Mouse (Mus musculus): ENCODE measurements around the gene Pifo. TPM values are rescaled to one million over a fixed set of nuclear protein-coding genes. Genes with fewer than 3 reads are reported as not detected.

Pifo gene
- total and polyA plus RNA-seq, 3 experiments, result 7.7 to 13.7 (median 8.1) TPM

DNA sequence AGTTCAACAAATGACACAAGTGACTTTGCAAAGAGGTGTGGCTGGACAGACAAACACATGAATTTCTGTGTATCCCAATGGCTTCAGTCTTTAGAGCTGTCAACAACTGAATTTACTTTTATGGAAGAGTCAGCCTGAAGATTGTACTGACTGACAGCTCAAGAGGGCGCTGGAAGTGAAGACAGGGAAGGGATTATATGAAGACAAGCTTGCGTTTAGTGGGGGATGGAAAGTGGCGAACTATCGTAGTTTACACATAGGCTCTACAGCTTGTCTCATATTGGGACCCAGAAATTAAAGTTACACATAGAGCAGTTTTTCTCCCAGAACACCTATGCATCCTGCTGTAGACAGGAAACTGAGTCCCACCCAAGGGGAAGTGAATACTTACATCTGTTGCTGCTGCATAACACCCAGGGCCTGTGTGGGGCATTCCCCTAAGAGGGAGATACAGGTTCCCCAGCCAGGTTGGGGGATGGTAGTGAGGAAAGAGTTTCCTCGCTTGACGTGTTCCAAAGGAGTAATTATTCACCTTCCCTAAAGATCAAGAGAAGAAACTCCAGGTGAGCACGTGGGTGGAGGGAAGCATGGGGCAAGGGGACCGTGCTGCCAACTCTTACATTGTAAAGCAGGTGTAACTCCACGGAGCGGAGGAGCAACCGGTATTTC, 13.6 kb downstream of the Pifo start (continued):
- no peak for TF ChIP-seq E2F4 (IDR thresholded peaks at IDR 0.05; ENCODE audit: insufficient replicate concordance, low read depth, low read length)
- TF ChIP-seq IRF4 (IDR thresholded peaks at IDR 0.05; ENCODE audit: low read depth, low read length), result peak; percentile 85
- peak; percentile 61; the same call in 1 of the 2 replicates for TF ChIP-seq RCOR1 (conservative IDR thresholded peaks at IDR 0.05; ENCODE audit: low read depth, low read length)
- TF ChIP-seq NELFE (IDR thresholded peaks at IDR 0.05; ENCODE audit: low read depth, low read length), result peak; percentile 35; the same call in 1 of the 2 replicates

- Histone ChIP-seq H3K4me3 (replicated peaks in 1 of 3; ENCODE audit: low read depth in 2 of 3, low read length in 2 of 3, poor library complexity in 1 of 3) (no peak overlapping the region), H3K4me1 (ENCODE audit: control insufficient read depth in 1 of 2, insufficient read depth in 2 of 2) (peaks cover 2 to 39% of the 10 kb centered on the region in 2 experiments; a peak in 3 of 4 replicates), H3K36me3 (replicated peaks in 1 of 2; ENCODE audit: control insufficient read depth in 1 of 2, insufficient read depth in 1 of 2, low read length in 1 of 2) (no peaks in the 10 kb centered on the region), H3K27me3 (replicated peaks) (no peaks in the 10 kb centered on the region), H3K79me2 (replicated peaks; ENCODE audit: control insufficient read depth, extremely low read depth, insufficient read depth, poor library complexity, severe bottlenecking) (no peaks in the 10 kb centered on the region), H3K27ac (ENCODE audit: insufficient read depth, low read depth) (no peak overlapping the region), H3K9me3 (replicated peaks; ENCODE audit: low read length) (no peaks in the 10 kb centered on the region), H3K4me2 (ENCODE audit: insufficient read depth, low read depth, poor library complexity, severe bottlenecking) (no peak overlapping the region), H3K9ac (ENCODE audit: insufficient read depth, low read depth) (no peak overlapping the region; the same call in 1 of the 2 replicates)
- in situ Hi-C loops (cut with MboI; ENCODE audit: low pct_ligation_motif_present, low pct_unique_long_range_greater_than_20kb, low sequenced_read_pairs), result loop anchor here (5.0 to 10.0 kb wide), 2 partner anchors 70 to 458 kb away; no protein-coding TSS in a partner anchor
- TF ChIP-seq JUND (conservative IDR thresholded peaks at IDR 0.05; ENCODE audit: low read depth, low read length), result 0 out of 2 replicates have a peak, but pooled peaks have one; percentile 10
- no peak for TF ChIP-seq CHD1 (IDR thresholded peaks at IDR 0.05; ENCODE audit: low read depth, low read length)
- TF ChIP-seq EP300 (IDR thresholded peaks at IDR 0.05; ENCODE audit: low read length), result peak; percentile 32; the same call in 1 of the 2 replicates
- TF ChIP-seq BHLHE40 (IDR thresholded peaks at IDR 0.05; ENCODE audit: low read depth, low read length), result 0 out of 2 replicates have a peak, but pooled peaks have one; percentile 24
- dilution Hi-C loops (cut with MboI; ENCODE audit: extremely low pct_ligation_motif_present, extremely low pct_unique_long_range_greater_than_20kb, low sequenced_read_pairs), result no loop called here
- DNase-seq (ENCODE audit: extremely low read depth), result peak; percentile 51
Observed at GRCm38 (mm10) chr3:105994730-105995129, 19.7 kb downstream of the Pifo start.

DNA sequence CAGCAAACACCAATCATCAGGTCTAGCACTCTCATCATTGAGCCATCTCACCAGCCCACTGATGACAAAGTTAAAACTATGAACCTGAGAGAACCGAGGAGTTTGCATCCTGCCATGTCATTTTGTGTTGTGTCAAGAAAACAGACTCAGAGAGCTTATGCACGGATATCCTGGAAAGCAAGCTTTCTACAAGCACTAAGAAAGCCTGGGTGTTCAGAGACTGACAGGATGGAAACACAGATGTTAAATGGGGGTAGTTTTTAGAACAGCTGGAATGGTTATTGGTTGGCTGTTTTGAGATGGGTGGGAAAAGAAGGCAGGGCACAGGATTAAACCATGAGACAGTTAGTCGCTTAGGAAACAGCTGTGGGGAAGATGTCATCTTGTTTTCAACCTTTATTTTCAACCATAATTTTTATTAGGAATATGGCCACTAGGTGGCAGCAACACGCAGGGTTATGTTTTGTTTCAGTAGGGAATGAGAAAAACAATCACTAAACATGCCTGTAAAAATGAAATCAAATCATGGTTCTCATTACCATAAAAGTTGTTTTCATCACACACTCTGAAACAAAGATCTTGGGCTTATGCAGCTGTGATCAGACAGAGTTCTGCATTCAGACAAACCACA, 22.7 kb downstream of the Pifo start:
- DNase-seq (ENCODE audit: extremely low read depth), result peak; percentile 64
- Histone ChIP-seq H3K36me3 (replicated peaks in 1 of 2; ENCODE audit: control insufficient read depth in 1 of 2, insufficient read depth in 1 of 2, low read length in 1 of 2) (no peaks in the 10 kb centered on the region), H3K4me3 (replicated peaks in 1 of 3; ENCODE audit: low read depth in 2 of 3, low read length in 2 of 3, poor library complexity in 1 of 3) (no peak overlapping the region), H3K4me2 (ENCODE audit: insufficient read depth, low read depth, poor library complexity, severe bottlenecking) (peak overlapping the region; percentile 29; the same call in 1 of the 2 replicates), H3K4me1 (ENCODE audit: control insufficient read depth in 1 of 2, insufficient read depth in 2 of 2) (peaks cover 2 to 38% of the 10 kb centered on the region in 2 experiments; a peak in 3 of 4 replicates), H3K27ac (ENCODE audit: insufficient read depth, low read depth) (no peak overlapping the region), H3K9me3 (replicated peaks; ENCODE audit: low read length) (no peaks in the 10 kb centered on the region), H3K27me3 (replicated peaks) (no peaks in the 10 kb centered on the region), H3K79me2 (replicated peaks; ENCODE audit: control insufficient read depth, extremely low read depth, insufficient read depth, poor library complexity, severe bottlenecking) (no peaks in the 10 kb centered on the region), H3K9ac (ENCODE audit: insufficient read depth, low read depth) (no peak overlapping the region; the same call in 1 of the 2 replicates)
- in situ Hi-C loops (cut with MboI; ENCODE audit: low pct_ligation_motif_present, low pct_unique_long_range_greater_than_20kb, low sequenced_read_pairs) (loop anchor here (5.0 to 10.0 kb wide), 2 partner anchors 73 to 461 kb away; no protein-coding TSS in a partner anchor), dilution Hi-C loops (cut with MboI; ENCODE audit: extremely low pct_ligation_motif_present, extremely low pct_unique_long_range_greater_than_20kb, low sequenced_read_pairs) (no loop called here)
- TF ChIP-seq NELFE (IDR thresholded peaks at IDR 0.05; ENCODE audit: low read depth, low read length) (no peak), MXI1 (IDR thresholded peaks at IDR 0.05; ENCODE audit: low read depth, low read length) (no peak), MAX (IDR thresholded peaks at IDR 0.05; ENCODE audit: low read length) (no peak), JUN (IDR thresholded peaks at IDR 0.05; ENCODE audit: insufficient read depth, low read depth, low read length) (no peak), CHD2 (IDR thresholded peaks at IDR 0.05; ENCODE audit: low read length) (no peak), USF2 (conservative IDR thresholded peaks at IDR 0.05; ENCODE audit: low read depth, low read length) (no peak), TBP (conservative IDR thresholded peaks at IDR 0.05; ENCODE audit: low read depth, low read length) (no peak), MEF2A (IDR thresholded peaks at IDR 0.05; ENCODE audit: borderline replicate concordance, low read depth, low read length) (no peak), TCF12 (IDR thresholded peaks at IDR 0.05; ENCODE audit: low read depth, low read length) (no peak), RCOR1 (conservative IDR thresholded peaks at IDR 0.05; ENCODE audit: low read depth, low read length) (no peak), IRF4 (IDR thresholded peaks at IDR 0.05; ENCODE audit: low read depth, low read length) (peak; percentile 30; the same call in 1 of the 2 replicates), NRF1 (IDR thresholded peaks at IDR 0.05; ENCODE audit: low read depth, low read length) (no peak), MAZ (IDR thresholded peaks at IDR 0.05; ENCODE audit: low read depth, low read length) (no peak), PAX5 (IDR thresholded peaks at IDR 0.05; ENCODE audit: low read length) (no peak), SMC3 (IDR thresholded peaks at IDR 0.05; ENCODE audit: low read depth, low read length) (peak; percentile 82), HCFC1 (IDR thresholded peaks at IDR 0.05; ENCODE audit: low read depth, low read length) (no peak), E2F4 (IDR thresholded peaks at IDR 0.05; ENCODE audit: insufficient replicate concordance, low read depth, low read length) (no peak), GABPA (IDR thresholded peaks at IDR 0.05; ENCODE audit: insufficient replicate concordance, low read depth, low read length) (no peak), RAD21 (IDR thresholded peaks at IDR 0.05; ENCODE audit: low read depth, low read length) (peak; percentile 95), CHD1 (IDR thresholded peaks at IDR 0.05; ENCODE audit: low read depth, low read length) (no peak), UBTF (IDR thresholded peaks at IDR 0.05; ENCODE audit: low read depth, low read length) (no peak), EP300 (IDR thresholded peaks at IDR 0.05; ENCODE audit: low read length) (no peak), SIN3A (IDR thresholded peaks at IDR 0.05; ENCODE audit: low read length) (no peak; the same call in 1 of the 2 replicates), MYC (IDR thresholded peaks at IDR 0.05; ENCODE audit: low read depth, low read length) (no peak)
